Mouse (Mus musculus) heart, postnatal 14 days (tissue): ENCODE data around the gene Gzf1. TPM values are rescaled to one million over a fixed set of nuclear protein-coding genes. Genes with fewer than 3 reads are reported as not detected.
A peak's percentile ranks its signal among the peaks of the same experiment; 100 is the strongest.

ENCODE experiments used
- DNase-seq, 2 experiments: peaks; one replicate each; pipeline ENCODE4 v3.0.0; 2021 to 2022
- intact Hi-C: fragments of 180-260 bp; cut with DNase I; formaldehyde crosslinking; loops from one replicate; pipeline ENCODE4 v1.15.1; 2025
- long read RNA-seq, 2 experiments: library from polyadenylated mRNA; stranded (forward); transcript quantifications; one replicate each; pipeline ENCODE4 v2.0.0; 2021
- total RNA-seq, 2 experiments: library from RNA; stranded (reverse); gene quantifications; 2 replicates each; pipeline ENCODE4 v1.2.3; 2021

Gzf1 gene
- total RNA-seq = 10 to 100 TPM; 20.6 to 21.3 TPM
- long read RNA-seq, experiment 1, full-length matches to known transcripts = 7 of 12 reads
- long read RNA-seq, experiment 1, partial matches to known transcripts = 2 of 12 reads
- long read RNA-seq, experiment 1, other reads (novel, unspliced or antisense) = 3 of 12 reads
- long read RNA-seq, experiment 2, full-length matches to known transcripts = 8 of 14 reads
- long read RNA-seq, experiment 2, partial matches to known transcripts = 3 of 14 reads
- long read RNA-seq, experiment 2, other reads (novel, unspliced or antisense) = 3 of 14 reads

DNA sequence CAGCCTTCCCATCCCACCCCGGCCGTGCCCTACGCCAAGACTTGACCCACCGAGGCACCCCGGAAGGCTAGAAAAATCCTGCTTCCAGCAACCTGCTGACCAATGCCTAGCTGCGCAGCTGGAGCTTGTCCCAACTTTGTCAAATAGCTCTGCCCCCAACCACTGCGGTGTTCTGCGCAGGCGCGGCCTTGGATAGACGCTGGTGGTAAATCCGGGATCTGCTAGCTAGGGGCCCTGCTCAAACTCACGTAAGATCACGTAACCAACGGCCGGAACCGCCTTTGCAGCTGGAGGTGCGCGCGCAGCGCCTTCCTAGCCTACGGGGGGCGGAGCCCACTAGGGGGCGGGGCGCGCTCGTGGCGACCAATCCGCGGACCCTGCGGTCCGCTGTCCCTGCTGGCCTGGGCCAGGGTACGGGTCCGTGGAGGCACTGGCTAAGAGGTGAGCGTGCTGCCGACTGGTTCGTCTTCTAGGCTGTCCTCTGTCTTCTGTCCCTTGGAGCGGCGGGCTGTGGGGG lies at the start of gene Gzf1:
Gene Gzf1 (plus strand): TSS at position 249 of the 517 bp plus-strand sequence.
- DNase-seq = peak; percentile 100
- intact Hi-C loops = no loop called here

DNA sequence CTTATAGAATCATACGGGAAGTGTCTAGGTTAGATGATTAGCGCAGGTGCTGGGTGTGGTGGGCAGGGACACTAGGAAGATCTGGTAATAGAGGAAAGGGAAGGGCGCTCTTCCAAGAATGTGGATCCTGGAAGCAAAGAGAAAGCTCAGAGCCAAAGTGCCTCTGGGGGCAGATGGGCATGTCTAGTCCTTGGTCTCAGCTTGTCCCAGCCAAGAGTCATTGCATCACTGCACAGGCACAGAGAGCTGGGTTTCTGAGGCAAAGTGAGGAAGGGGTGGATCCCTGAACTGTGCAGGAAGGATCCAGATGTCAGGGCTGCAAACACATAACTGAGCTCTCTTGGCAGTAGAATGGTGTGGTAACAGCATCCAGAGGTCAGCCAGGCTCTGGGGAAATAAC lies 49.2 kb upstream of the Gzf1 start:
- DNase-seq = peak; percentile 7 to 19
- intact Hi-C loops = no loop called here

DNA sequence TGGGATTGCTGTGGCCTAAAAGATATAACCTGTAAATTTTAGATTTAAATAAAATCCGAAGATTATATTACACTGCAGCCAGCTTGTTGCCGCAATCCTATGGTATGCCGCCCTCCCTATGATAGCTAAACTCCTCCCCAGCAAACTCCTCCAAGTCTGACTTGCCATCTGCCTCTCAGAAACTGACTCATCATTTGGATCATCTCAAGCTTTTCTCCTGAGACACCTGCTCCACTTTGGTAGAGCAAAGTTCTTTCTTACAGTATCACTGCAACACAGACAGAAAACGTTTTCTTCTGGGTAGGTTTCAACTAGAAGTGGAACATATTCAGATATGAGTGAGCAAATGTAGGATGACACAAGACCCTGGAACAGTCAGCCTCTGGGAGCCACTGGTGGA lies 46.4 kb upstream of the Gzf1 start:
- DNase-seq = no peak
- intact Hi-C loops = no loop called here

DNA sequence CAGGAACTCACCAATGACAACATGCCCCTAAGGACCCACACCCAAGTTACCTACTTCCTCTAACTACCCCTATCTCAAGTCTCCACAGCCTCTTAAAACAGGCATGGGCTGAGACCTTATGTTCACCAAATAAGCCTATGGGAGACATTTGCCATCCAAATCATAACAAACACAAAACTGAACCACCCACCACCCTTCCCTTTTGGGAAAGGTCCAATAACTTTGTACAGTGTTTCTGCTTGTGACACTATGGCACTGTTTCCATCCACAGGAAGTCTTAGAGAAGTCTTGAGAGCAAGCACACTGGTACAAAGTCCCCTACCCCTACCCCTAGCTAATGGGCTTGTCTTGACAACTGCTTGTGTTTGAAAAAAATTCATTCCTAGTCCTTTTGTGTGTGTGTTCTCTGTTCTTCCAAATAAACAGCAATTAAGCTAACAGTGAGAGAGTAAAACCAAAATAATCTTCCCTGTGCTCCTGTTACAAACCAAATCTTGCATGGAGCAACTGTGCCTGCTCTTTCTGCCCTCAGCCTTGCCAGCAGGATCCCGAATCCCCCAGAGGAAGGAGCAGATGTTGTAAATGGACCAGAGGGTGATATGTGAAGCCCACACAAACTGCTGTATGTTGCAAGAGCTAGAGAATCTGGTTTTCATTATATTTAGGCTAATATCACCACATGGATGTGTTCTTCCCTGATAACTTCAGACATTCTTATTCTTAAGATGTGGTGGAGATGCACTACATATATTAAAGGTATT lies 38.0 kb upstream of the Gzf1 start:
- intact Hi-C loops = no loop called here

DNA sequence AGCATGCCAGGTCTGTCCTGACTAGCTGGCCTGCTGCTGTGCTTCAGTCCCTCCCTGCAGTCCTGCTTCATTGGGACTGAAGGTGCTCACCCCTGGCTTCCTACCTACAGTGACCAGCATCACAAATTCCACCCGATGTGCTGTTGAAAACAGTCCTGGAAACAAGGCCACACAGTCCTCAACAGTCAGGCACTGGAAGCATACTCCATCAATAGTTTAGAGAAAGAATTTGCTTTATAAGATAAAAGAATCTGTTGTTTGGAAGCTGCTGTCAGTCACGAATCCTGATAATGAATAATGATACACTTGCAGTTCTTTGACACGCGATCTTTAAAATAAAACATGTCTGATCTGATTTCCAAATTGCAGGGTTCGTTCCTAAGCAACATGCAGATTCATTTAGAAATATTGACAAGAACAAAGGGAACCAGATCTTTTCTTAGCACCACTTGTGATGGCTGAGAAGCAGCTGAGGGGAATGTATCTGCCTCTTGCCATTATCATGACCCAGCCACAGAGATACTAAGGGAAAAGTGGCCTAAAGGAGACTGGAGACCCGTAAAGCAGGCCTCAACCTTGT lies 36.3 kb upstream of the Gzf1 start:
- intact Hi-C loops = no loop called here
- no peak for DNase-seq

More for the DNA sequence above, 38.0 kb upstream of the Gzf1 start:
- DNase-seq = no peak

DNA sequence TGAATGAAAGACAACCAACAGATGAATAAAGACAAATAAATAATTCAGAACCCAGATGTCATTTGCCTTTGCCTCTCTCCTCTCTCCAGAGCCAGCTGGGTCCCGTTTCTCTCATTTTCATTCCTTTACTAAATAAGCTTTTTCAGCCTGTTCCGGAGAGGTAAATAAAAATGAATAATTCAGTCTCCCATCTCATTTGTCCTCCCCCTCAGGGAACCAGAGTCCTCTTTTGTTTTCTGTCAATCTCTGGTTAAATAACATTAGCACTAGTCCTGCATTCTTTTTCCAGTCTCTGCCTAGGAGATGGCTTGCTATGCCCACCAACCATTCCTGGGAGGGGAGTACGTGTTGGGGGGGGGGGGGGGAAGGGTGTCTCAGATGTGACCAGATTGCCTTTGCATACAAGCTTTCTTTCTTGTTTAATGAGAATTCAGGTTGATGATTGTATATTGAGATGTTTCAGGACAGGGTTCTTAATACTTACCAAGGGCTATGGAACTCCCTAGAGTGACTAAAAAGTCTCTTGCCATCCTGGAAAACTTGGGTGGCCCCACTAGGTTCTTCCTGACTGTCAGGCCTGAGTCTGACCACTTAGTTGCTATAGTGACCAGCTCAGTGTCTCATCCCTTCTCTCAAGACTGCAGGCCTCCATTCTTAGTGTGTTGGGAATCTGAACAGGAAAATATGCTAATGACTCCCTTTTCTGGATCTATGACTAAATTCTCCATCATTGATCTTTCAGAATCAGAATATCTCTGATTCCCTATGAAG lies 30.1 kb upstream of the Gzf1 start:
- intact Hi-C loops = no loop called here
- no peak for DNase-seq

DNA sequence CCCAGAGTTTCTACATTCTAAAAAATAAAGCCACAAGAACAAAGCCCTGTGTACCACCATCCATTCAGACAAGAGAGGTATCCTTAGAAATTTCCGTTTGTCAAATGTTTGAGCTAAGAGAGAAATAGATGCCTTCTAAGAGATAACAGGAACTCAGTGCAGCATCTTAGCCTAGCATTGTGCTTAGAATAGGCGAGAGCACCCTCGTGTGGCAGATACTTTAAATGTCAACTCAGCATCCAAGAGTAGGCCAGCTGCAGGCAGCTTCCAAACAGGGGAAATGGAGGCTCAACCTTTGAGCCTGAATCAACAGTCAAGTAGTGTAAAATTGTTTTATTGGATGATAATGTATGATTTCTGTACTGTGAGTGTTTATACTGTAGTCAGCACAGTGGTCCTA lies 25.9 kb upstream of the Gzf1 start:
- peak; percentile 68 to 79 for DNase-seq
- intact Hi-C loops = loop anchor here (2.0 to 5.0 kb wide), 3 partner anchors 76 to 532 kb away; partner anchors contain the start of gene Thbd

DNA sequence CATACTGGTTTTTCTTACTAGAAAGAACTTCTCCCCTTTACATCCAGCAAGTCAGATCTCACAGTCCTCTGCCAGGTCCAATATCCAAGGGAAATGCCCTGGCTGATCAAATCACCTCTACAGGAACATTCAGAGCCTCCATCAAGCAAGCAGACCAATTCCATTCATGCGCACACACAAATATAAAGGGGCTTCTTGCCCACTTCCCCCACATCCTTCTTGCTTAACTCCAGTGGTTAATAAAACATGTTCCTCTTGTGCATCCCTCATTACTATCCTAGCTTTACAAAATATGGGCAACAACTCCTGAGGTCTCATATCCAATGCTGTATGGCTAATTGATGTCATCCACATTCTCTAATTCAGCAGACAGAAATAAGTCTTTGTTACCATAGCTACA lies 17.4 kb upstream of the Gzf1 start:
- DNase-seq = no peak
- intact Hi-C loops = no loop called here

DNA sequence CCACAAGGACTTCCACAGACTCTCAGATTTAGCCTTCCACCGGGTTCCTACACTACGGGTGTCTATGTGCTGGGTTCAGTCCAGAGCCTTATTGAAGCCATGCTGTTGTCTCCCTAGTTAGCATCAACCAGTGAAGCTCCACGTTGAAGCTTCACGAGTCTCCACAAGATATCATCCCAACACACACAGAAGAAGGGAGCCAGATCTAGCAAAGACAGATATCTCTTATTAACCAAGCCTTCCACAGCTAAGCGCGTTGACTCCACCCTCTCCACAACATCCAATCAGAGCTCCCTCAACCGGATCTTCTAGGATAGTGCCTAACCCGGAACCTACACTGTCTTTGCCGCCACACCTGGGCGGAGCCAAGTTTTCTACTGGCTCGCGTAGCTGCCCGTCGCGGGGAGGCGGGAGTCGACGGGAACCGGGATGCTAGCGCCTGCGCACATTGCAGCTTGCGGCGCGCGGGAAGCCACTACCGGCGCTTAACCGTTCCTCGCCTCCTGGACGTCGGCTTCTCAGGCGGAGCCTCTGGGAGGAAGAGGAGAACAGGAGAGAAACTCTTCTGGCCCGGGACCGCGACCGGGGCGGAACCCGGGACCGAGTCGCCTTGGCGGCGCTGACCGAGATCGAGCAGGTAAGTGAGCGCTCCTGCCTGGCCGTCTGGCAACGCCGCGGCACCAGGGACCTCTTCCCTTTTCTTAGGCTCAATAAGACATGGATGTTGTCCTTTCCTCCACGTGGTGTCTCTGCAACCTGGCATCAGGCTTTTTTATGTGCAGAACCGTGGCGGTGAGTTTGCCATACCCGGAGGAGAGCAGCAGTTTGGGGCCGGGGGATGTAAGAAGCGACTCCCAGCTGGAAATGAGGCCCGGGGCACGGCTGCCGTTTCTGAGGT lies 8.4 kb upstream of the Gzf1 start, which contains the start of gene Nxt1:
Gene Nxt1 (plus strand): TSS at position 403 of the 898 bp plus-strand sequence.
- DNase-seq = peak; percentile 100
- intact Hi-C loops = loop anchor here (10.0 kb wide), 1 partner anchor 192 kb away; the partner anchor contains the start of gene 9230104L09Rik

DNA sequence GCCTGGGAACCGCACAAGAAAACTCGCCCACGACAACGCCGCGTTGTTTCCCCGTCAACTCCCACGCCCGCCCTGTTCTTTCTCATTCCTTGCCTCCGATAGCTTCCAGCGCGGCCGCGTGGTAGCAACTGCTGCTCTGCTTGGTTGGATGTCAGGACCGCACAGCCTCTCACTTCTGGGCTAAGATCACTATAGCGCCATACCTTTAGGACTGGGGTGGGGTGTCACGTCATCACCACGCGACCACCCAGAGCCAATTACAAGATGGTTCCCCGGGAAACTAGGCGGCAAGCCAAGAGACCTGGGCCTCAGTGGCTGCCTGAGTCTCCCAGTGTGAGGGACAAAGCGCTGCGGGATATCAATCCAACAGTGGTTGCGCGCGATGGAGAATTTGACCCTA lies 3.0 kb upstream of the Gzf1 start:
- intact Hi-C loops = loop anchor here (10.0 kb wide), 1 partner anchor 187 kb away; the partner anchor contains the start of gene 9230104L09Rik

DNA sequence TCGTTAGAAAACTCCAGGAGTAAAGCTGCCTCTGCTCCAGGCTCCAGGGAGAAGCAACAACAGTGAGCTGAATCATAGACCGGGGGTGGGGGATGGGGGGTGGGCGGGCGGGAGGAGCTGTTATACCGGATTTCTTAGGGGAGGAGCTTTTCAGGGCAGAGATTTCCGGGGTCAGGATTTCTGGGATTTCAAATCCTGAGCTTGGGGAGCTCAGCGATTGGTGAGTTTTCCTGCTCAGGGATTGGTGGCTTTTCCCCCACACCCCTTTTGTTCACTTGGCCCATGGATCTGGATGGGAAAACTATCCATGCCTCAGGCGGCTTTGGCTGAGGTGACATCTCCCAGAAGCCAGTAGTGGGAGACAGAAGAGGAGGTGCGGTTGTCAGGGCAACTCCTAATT lies 1.5 kb upstream of the Gzf1 start:
- DNase-seq = peak; percentile 47 to 48
- intact Hi-C loops = loop anchor here (10.0 kb wide), 1 partner anchor 185 kb away; the partner anchor contains the start of gene 9230104L09Rik

More for the DNA sequence above, 3.0 kb upstream of the Gzf1 start:
- DNase-seq = peak; percentile 25 to 48

DNA sequence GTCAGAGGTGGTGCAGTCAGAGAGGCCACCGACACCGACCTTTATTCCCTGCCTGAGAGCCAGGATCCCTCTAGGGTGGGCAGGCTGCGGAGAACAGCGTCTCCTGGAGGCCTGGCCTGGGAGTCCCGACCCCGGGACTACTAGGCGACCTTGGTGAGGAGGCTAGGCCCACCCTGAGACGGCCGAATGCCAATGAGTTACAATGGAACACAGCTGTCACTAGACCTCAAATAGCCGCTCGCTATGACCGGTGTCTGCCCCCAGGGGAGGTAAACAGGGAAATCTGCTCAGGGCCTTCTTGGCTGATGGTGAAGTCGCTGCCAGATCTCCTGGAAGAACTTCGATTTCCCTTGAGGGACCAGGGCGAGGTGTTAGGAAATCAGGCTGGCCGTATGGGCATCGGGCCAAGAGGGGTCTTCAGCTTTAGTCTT lies 653 bp downstream of the Gzf1 start:
- intact Hi-C loops = no loop called here

DNA sequence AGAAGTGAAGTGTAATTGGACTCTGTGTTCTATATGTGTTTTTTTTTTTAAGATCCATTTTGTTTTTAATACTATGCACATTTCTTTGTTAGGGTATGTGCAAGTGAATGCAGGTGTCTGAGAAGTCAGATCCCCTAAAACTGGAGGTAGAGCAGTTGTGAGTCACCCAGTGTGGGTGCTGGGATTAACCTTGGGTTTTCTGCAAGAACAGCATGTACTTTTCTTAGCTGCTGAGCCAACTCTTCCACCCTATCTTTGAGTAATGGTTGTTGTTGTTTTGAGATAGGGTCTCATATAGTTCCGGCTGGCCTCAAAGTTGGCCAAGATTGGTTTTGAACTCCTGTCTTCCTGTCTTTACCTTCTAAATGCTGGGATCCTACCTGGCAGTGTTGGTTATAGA lies 2.2 kb downstream of the Gzf1 start:
- DNase-seq = no peak
- intact Hi-C loops = no loop called here

More for the DNA sequence above, 653 bp downstream of the Gzf1 start:
- DNase-seq = peak; percentile 61 to 72

DNA sequence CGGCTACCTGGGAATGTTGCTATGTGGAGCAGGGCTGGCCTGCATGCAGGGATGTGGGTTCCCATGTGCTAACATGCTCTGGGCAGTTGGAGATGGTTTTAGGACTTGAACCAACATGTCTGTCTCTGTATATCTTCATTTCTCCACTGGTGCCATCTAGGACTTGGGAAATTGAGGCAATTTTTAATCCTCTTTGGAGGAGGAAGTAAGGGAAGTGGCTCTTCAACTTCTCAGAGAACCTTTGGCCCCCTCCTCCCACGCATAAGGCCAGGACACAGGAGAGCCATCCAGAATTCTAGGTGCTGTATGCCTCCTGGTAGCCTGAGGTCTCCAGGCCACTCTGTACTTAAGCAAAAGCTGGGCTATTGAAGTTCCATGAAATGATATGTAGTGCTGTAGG lies 4.1 kb downstream of the Gzf1 start:
- intact Hi-C loops = no loop called here
- no peak for DNase-seq

DNA sequence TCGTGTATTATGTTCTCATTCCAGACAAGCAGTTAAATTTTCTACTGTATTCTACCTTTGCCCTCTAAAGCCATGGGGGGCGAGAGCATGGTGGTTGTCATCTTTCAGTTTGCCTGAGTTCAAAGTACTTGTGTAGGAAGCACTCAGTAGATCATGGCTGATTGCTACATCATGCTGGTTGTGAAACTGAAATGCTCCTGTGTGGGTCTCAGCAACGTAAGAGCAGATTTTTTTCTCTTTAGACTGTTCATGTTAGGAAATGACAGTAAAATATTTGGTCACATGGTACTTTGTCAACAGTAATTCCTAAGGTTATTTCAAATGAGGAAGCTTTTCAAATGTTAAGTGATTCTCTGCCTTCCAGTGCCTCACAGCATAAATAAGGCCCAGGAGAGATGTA lies 4.9 kb downstream of the Gzf1 start:
- intact Hi-C loops = no loop called here
- no peak for DNase-seq

DNA sequence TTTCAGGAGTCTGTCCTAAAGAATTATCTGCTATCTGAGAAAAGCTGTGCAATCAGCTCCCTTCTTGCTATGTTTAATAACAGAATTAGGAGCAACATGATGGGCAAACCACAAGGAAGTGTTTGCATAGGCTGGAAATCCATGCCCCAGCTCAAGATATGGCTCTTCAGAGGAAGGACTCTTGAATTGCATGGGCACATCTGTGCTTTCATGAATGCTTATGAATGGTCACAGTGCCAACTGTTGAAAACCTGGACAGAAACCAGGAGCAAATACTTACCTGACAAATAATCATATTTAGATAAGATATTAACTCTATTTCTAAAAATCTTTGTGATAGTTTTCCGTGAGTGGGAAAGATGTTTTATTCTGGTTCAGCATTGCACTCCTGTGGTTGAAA lies 6.0 kb downstream of the Gzf1 start:
- DNase-seq = no peak
- intact Hi-C loops = no loop called here

DNA sequence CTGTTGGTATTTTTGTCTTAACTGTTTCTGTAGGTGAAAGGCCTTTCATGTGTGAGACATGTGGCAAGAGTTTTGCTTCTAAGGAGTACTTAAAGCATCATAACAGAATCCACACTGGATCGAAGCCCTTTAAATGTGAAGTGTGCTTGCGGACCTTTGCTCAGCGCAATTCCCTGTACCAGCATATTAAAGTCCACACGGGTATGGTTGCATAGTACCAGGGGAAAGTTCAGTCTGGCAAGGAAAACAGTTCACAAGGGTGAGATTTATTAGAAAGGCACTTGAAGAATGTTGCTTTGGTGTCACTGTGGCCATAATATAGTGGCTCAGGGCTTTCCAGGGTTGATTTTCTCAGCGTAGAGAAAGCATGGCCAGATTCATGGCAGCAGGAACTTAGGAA lies 7.1 kb downstream of the Gzf1 start:
- no peak for DNase-seq
- intact Hi-C loops = no loop called here

DNA sequence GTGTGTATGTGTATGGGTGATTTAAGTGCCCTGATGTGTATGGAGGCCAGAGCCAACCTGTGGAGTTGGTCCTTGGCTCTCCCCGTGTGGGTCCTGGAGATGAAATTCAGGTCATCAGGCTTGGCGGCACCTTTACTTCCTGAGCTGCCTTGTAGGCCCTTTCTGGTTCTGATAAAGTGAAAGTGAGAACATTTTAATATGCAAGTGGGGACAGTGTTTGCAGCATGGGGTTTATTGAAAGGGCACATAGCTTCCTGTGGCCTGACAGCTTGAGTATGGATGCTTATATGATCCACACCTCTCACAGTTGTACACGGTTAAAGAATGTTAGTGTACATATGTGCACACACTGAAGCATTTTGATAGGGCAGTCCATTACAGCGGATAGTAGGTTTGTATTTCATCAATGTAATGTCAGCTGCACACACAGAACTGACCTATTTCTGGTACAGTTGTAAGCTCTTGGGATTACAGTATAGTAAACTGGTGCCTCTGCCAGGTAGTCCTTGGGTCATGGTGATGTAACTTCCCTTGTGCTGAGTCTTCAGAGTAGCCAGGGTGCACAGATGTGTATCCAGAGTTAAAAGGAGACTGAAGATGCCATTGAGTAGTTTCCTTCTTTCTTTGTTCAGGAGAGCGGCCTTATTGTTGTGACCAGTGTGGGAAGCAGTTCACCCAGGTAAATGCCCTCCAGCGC lies 8.8 kb downstream of the Gzf1 start:
- no peak for DNase-seq
- intact Hi-C loops = no loop called here

DNA sequence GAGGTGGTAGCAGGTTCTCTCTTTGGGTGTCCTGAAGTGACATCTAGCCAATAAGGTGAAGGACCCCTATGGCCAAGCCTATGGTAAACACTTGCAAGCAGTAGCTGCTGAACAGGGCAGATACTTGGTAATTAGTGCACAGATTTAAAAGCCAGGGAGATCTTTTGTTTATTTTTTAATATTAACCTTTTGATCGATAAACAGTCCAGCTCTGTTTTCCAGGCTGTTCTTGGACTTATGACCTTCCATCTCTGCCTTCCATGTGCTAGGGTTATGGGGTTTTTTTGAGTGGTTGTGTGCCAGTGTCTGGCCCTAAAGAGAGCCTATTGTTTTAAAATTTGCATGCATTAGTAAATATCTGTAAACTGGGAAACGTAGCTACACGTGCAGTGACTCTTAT lies 9.5 kb downstream of the Gzf1 start:
- intact Hi-C loops = no loop called here
- DNase-seq = no peak
